Mouse (Mus musculus) MEL (cell line): ENCODE results near the gene Ctdspl. TPM values are rescaled to one million over a fixed set of nuclear protein-coding genes. Genes with fewer than 3 reads are reported as not detected.
A peak's percentile ranks its signal among the peaks of the same experiment; 100 is the strongest.

ENCODE experiments used
- DNase-seq: peaks from one replicate; pipeline ENCODE4 v3.0.0; 2011; ENCODE audit warnings: low read depth, low spot score
- H3K27ac ChIP-seq: 2 replicates; pipeline ENCODE4 v1.5.1; 2012; ENCODE audit warnings: low read depth, mild to moderate bottlenecking, control low read depth, low read length, moderate library complexity; ENCODE audit not compliant: control insufficient read depth
- H3K27me3 ChIP-seq, 2 experiments: fragments of 150-350 bp in 1 of 2; sonication (generic) in 1 of 2; 2 replicates each; pipeline ENCODE4 v1.6.1; 2012; ENCODE audit warnings: low read length in 2 of 2, mild to moderate bottlenecking in 2 of 2, improper control_type of control experiment in 1 of 2, moderate library complexity in 1 of 2; ENCODE audit not compliant: insufficient read depth in 2 of 2, control insufficient read depth in 1 of 2
- H3K36me3 ChIP-seq, 2 experiments: 2 replicates each; pipeline ENCODE4 v1.6.1; 2012 to 2014; ENCODE audit warnings: low read length in 2 of 2, improper control_type of control experiment in 1 of 2, inconsistent platforms in 1 of 2, mild to moderate bottlenecking in 1 of 2; ENCODE audit not compliant: insufficient read depth in 2 of 2, control insufficient read depth in 1 of 2
- H3K4me1 ChIP-seq, 2 experiments: fragments of 150-350 bp in 1 of 2; sonication (generic) in 1 of 2; 2 replicates each; pipeline ENCODE4 v1.6.1; 2012; ENCODE audit warnings: low read length in 2 of 2, improper control_type of control experiment in 1 of 2, mild to moderate bottlenecking in 1 of 2; ENCODE audit not compliant: insufficient read depth in 2 of 2, control insufficient read depth in 1 of 2
- H3K4me3 ChIP-seq, 2 experiments: fragments of 150-350 bp in 1 of 2; sonication (generic) in 1 of 2; 2 replicates each; pipeline ENCODE4 v1.5.1; 2012; ENCODE audit warnings: low read depth in 2 of 2, low read length in 2 of 2, mild to moderate bottlenecking in 2 of 2, moderate library complexity in 2 of 2, control low read depth in 1 of 2, improper control_type of control experiment in 1 of 2; ENCODE audit not compliant: control insufficient read depth in 1 of 2, insufficient read depth in 1 of 2
- H3K79me2 ChIP-seq: 2 replicates; pipeline ENCODE4 v1.6.1; 2012; ENCODE audit warnings: mild to moderate bottlenecking, low read length, moderate library complexity; ENCODE audit not compliant: control insufficient read depth, poor library complexity, insufficient read depth
- H3K9ac ChIP-seq: 2 replicates; pipeline ENCODE4 v1.6.1; 2012; ENCODE audit warnings: low read depth, mild to moderate bottlenecking, control low read depth, low read length, moderate library complexity; ENCODE audit not compliant: control insufficient read depth, poor library complexity, severe bottlenecking
- H3K9me3 ChIP-seq: fragments of 150-350 bp; sonication (generic); replicated peaks from 2 replicates; pipeline ENCODE4 v1.6.1; 2012; ENCODE audit warnings: mild to moderate bottlenecking, low read length, improper control_type of control experiment, moderate library complexity; ENCODE audit not compliant: insufficient read depth
- BHLHE40 ChIP-seq: IDR thresholded peaks from 2 replicates; pipeline ENCODE4 v1.6.1; 2012; ENCODE audit warnings: low read depth, mild to moderate bottlenecking, inconsistent platforms, low read length, improper control_type of control experiment, borderline replicate concordance
- CHD2 ChIP-seq: IDR thresholded peaks from 2 replicates; pipeline ENCODE4 v1.6.1; 2011; ENCODE audit warnings: low read length, improper control_type of control experiment
- E2F4 ChIP-seq: IDR thresholded peaks from 2 replicates; pipeline ENCODE4 v1.6.1; 2011; ENCODE audit warnings: low read depth, low read length, improper control_type of control experiment, borderline replicate concordance
- GABPA ChIP-seq: IDR thresholded peaks from 2 replicates; pipeline ENCODE4 v1.6.1; 2012; ENCODE audit warnings: low read depth, mild to moderate bottlenecking, inconsistent platforms, low read length, improper control_type of control experiment, moderate library complexity
- GATA1 ChIP-seq: IDR thresholded peaks from 2 replicates; pipeline ENCODE4 v1.6.1; 2011; ENCODE audit warnings: low read depth, low read length, improper control_type of control experiment
- HCFC1 ChIP-seq: IDR thresholded peaks from 2 replicates; pipeline ENCODE4 v1.6.1; 2012; ENCODE audit warnings: low read depth, mild to moderate bottlenecking, inconsistent platforms, low read length, improper control_type of control experiment, moderate library complexity
- JUND ChIP-seq: IDR thresholded peaks from 2 replicates; pipeline ENCODE4 v1.6.1; 2011; ENCODE audit warnings: low read depth, mild to moderate bottlenecking, improper control_type of control experiment, low read length
- MYC ChIP-seq: IDR thresholded peaks from 2 replicates; pipeline ENCODE4 v1.6.1; 2011; ENCODE audit warnings: low read depth, mild to moderate bottlenecking, low read length, improper control_type of control experiment, moderate library complexity
- NRF1 ChIP-seq: IDR thresholded peaks from 2 replicates; pipeline ENCODE4 v1.6.1; 2014; ENCODE audit warnings: low read depth, mild to moderate bottlenecking, inconsistent platforms, low read length, improper control_type of control experiment, moderate library complexity; ENCODE audit not compliant: poor library complexity, insufficient read depth, severe bottlenecking
- POLR2A ChIP-seq, 2 experiments: IDR thresholded peaks; 2 replicates each; pipeline ENCODE4 v1.6.1; 2011 to 2012; ENCODE audit warnings: low read length in 2 of 2, mild to moderate bottlenecking in 2 of 2, control low read depth in 1 of 2, improper control_type of control experiment in 1 of 2, low read depth in 1 of 2, moderate library complexity in 1 of 2; ENCODE audit not compliant: control insufficient read depth in 1 of 2, insufficient read depth in 1 of 2, poor library complexity in 1 of 2
- RAD21 ChIP-seq: IDR thresholded peaks from 2 replicates; pipeline ENCODE4 v1.6.1; 2011; ENCODE audit warnings: mild to moderate bottlenecking, low read depth, low read length, improper control_type of control experiment
- TAL1 ChIP-seq: IDR thresholded peaks from 2 replicates; pipeline ENCODE4 v1.6.1; 2012; ENCODE audit warnings: mild to moderate bottlenecking, inconsistent platforms, low read length, moderate library complexity, mixed read lengths
- TBP ChIP-seq: IDR thresholded peaks from 2 replicates; pipeline ENCODE4 v1.8.0; 2011; ENCODE audit warnings: low read depth, low read length, improper control_type of control experiment
- TCF12 ChIP-seq: IDR thresholded peaks from 2 replicates; pipeline ENCODE4 v1.6.1; 2014; ENCODE audit warnings: low read depth, mild to moderate bottlenecking, inconsistent platforms, low read length, improper control_type of control experiment, moderate library complexity
- USF1 ChIP-seq: IDR thresholded peaks from 2 replicates; pipeline ENCODE4 v1.6.1; 2014; ENCODE audit warnings: low read depth, mild to moderate bottlenecking, inconsistent platforms, low read length, improper control_type of control experiment, moderate library complexity
- USF2 ChIP-seq, 2 experiments: IDR thresholded peaks; 2 replicates each; pipeline ENCODE4 v1.6.1; 2011 to 2012; ENCODE audit warnings: improper control_type of control experiment in 2 of 2, low read length in 2 of 2, borderline replicate concordance in 1 of 2, inconsistent platforms in 1 of 2, low read depth in 1 of 2, mild to moderate bottlenecking in 1 of 2; ENCODE audit not compliant: insufficient read depth in 1 of 2
- ZKSCAN1 ChIP-seq: IDR thresholded peaks from 2 replicates; pipeline ENCODE4 v1.6.1; 2012; ENCODE audit warnings: low read depth, mild to moderate bottlenecking, inconsistent platforms, low read length, improper control_type of control experiment, moderate library complexity
- polyA plus RNA-seq, 2 experiments: library from polyadenylated mRNA; stranded (reverse) in 1 of 2; unstranded in 1 of 2; fragments of >175 nt in 1 of 2; fragments of >200 nt in 1 of 2; gene quantifications; 2 replicates each; pipeline versions ENCODE4 v1.2.1 to v1.2.4; 2012; ENCODE audit warnings: low replicate concordance in 2 of 2, low read depth in 1 of 2; ENCODE audit not compliant: insufficient read length in 2 of 2, insufficient read depth in 1 of 2, missing spikeins in 1 of 2
- total RNA-seq: library from RNA; depleted of rRNA; stranded (reverse); fragments of 300-350 nt; gene quantifications from 2 replicates; pipeline ENCODE4 v1.2.3, GENCODE M21; 2012

Gene Ctdspl
- total and polyA plus RNA-seq, 3 experiments, result 15.3 to 20.7 TPM; not detected in 1

- Histone ChIP-seq H3K4me1 (no peaks in the 10 kb centered on the region), H3K27ac (no peak overlapping the region), H3K27me3 (no peaks in the 10 kb centered on the region), H3K9ac (no peak overlapping the region), H3K36me3 (no peaks in the 10 kb centered on the region; a peak in 1 of 4 replicates), H3K9me3 (no peaks in the 10 kb centered on the region), H3K79me2 (no peaks in the 10 kb centered on the region), H3K4me3 (no peak overlapping the region)
- TF ChIP-seq USF2 (IDR thresholded peaks at IDR 0.05; ENCODE audit: borderline replicate concordance in 1 of 2, insufficient read depth in 1 of 2, low read depth in 1 of 2, low read length in 2 of 2), result no peak
- TF ChIP-seq MYC, result no peak
- no peak for TF ChIP-seq TCF12
- TF ChIP-seq CHD2, result no peak
- DNase-seq, result no peak
Measured at GRCm38 (mm10) chr9:118986286-118986685, 60.0 kb downstream of the Ctdspl start.

DNA sequence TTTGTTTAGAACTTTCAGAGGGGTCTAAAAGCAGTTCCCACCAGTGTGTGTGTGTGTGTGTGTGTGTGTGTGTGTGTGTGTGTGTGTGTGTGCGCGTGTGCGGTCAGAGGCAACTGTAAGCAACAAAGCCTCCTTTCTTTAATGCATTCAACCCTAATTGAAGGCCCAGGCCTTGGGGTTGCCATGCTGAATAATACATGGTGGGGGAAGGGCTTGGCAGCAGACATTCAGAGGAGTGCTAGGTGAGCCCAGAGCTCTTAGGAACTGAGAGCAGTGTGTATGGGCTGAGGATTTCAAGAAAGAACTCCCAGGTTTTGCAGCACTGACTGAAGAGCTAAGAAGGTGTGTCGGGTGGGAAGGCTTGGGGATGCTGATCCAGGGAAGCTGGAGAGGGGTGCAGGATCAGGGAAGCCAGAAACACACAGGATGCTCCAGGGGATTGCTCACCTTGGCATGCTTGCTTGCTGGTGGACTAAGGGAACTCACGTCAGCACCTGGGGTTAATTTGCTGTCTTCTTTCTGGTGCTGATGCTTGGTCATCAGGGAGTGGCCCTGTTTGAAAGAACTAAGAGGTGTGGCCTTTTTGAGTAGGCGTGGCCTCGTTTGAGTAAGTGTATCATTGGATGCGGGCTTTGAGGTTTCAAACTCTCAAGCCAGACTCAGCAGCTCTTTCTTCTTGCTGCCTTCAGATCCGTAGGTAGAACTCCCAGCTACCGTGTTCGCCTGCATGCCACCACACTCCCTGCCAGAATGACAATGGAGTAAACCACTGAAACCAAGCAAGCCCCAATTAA lies 62.7 kb downstream of the Ctdspl start:
- H3K9ac ChIP-seq, result no peak overlapping the region
- TF ChIP-seq E2F4 (no peak), TCF12 (no peak), TBP (no peak), RAD21 (no peak), USF1 (no peak), BHLHE40 (no peak), ZKSCAN1 (no peak), NRF1 (no peak), POLR2A (IDR thresholded peaks at IDR 0.05; ENCODE audit: control insufficient read depth in 1 of 2, insufficient read depth in 1 of 2, low read depth in 1 of 2, low read length in 2 of 2, poor library complexity in 1 of 2) (no peak), GATA1 (no peak), HCFC1 (no peak), GABPA (no peak), JUND (no peak), TAL1 (no peak)
- TF ChIP-seq, all 39 proteins: peak for 0
- Histone ChIP-seq H3K4me3 (no peak overlapping the region), H3K79me2 (no peaks in the 10 kb centered on the region), H3K9me3 (no peaks in the 10 kb centered on the region), H3K4me1 (no peaks in the 10 kb centered on the region), H3K27me3 (no peaks in the 10 kb centered on the region), H3K27ac (no peak overlapping the region), H3K36me3 (no peaks in the 10 kb centered on the region; a peak in 1 of 4 replicates)
- DNase-seq, result peak; percentile 18
